Mouse (Mus musculus) ZHBTc4 (cell line): ENCODE results near the gene Nrtn.

Experiments used
- DNase-seq: peaks from one replicate; pipeline ENCODE4 v3.0.0-alpha.2; 2011; ENCODE audit warnings: low read depth, low spot score

Gene Nrtn

DNA sequence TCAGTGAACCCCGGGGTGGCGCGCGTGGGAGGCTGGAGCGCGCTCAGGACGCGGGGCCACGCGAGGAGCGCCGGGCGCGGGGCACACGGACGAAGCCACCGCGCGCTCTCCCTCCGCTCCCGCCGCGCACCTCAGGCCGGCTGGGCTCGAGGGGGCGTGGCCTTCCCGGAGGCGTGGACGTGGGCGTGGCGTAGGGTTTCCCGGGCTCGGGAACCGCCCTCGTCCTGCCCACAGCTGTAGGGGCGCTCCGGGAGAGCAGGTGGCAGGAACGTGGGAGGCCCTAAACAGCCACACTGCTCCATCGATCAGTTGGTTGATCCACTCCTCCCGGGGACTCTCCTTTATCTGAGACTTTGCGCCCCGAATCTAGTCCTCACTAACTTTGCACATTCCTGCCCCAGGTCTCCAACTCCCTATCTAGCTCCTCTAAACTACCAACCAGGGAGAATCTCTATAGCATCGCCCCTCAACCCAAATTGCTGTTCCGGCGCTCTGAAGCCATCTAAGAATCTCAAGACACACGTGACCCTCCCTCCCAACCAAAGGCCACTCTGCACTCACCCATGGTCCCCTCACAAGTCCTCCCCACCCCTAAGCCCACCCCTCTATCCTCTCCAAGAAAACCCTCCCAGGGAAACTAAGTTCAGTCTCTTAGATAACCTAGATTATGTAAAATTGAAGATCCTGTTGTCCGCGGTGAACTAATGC, at the start of gene Nrtn:
Gene Nrtn (minus strand): TSS at position 115 of the 708 bp plus-strand sequence.
- DNase-seq = peak; percentile 92

- no peak for DNase-seq
Measured at GRCm38 (mm10) chr17:56805784-56806183, 48.5 kb upstream of the Nrtn start.

DNA sequence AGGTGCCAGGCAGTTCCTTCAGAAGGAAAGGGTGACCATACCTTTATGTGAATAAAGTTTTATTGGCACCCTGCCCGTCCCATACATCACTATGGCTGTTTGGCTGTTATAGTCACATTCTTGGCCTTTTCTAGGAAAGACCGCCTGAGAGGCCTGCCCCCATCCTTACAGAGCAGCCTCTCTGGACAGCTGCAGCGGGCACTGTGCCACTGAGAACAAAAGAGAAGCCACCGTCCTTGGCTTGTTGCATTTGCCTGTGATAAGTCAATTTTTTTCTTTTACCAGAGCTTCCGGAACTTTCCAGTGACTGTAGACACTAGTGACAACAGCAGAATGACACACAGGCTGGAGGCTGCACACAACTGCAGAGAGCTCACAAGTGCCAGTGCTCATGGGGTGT, 47.6 kb upstream of the Nrtn start:
- DNase-seq = no peak

- DNase-seq = no peak
Measured at GRCm38 (mm10) chr17:56802065-56802464, 44.7 kb upstream of the Nrtn start.

GRCm38 (mm10) chr17:56799276-56799675, 41.9 kb upstream of the Nrtn start:
- peak; percentile 62 for DNase-seq

- DNase-seq = no peak
Measured at GRCm38 (mm10) chr17:56793614-56794319, 36.4 kb upstream of the Nrtn start.

GRCm38 (mm10) chr17:56792588-56792987, 35.3 kb upstream of the Nrtn start:
- DNase-seq = no peak

DNA sequence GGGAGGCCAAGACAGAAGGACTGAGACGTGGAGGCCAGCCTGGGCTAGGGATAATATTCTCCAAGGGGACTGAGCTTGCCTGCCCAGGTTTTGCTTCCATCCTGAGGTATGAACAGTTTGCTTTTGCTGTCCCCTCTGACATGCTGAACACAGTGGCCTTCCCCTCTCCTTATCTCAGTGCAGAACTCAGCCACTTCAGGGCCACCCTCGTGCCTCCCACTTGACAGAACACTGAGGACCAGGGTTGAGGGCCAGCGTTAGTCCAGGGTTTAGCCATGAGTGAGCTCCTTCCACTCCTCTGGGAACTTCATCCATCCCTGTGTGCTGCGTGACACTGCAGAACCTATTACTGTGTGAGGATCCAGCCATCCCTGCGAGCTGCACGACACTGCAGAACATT, 32.0 kb upstream of the Nrtn start:
- DNase-seq = no peak

DNA sequence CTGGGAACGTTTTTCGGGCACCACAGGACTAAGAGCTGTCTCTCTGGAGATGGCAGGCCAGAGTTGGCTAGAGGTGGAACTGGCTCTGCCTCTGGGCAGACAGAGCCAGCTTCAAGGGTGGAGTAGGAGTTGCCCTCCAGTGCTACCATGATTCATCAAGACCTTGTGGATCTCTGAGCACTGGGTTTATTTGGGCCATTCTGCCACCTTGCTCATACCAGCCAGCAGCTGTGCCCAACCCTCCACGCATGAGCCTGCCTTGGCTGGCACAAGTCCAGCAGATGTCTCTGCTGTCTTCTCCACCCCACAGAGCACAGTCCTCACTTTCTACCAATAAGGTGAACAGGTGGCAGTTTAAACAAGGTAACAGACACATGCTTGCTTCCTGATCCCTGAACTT, 31.6 kb upstream of the Nrtn start:
- no peak for DNase-seq

- no peak for DNase-seq
Measured at GRCm38 (mm10) chr17:56780291-56780978, 23.1 kb upstream of the Nrtn start.

- DNase-seq = no peak
Measured at GRCm38 (mm10) chr17:56778779-56779362, 21.5 kb upstream of the Nrtn start.

DNA sequence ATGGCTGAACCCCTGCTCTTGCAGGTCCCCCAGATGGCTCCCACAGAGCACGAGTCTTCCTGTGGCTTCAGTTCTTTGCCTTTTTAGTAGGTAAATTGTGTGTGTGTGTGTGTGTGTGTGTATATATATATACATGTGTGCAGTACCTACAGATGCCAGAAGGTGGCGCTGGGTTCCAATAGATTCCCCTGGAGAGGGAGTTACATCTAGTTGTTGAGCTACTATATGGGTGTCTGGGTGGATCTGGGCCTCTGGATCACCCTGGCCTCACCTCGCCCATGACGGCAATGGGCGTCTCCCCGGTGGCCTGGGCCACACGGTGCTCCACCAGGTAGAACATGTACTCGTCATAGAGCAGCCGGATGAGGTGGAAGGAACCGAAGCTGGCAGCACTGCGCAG, 20.2 kb upstream of the Nrtn start:
- DNase-seq = peak; percentile 78

DNA sequence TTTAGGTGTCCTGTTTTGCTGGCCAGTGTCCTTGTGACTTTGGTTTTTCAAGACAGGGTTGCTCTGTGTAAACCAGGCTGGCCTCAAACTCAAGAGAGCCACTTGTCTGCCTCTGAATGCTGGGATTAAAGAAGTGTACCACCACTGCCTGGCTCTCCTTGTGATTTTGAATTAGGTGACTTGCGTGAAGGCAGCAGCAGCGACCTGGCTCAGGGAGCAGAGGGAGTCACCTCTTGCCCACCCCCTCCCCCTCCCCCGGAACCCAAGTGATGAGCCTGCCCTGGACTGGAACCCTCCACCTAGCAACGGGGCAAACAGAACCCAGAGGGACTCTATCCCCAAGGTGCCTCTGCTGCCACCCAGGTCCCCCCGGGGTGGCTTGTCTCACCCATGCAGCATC, 12.6 kb upstream of the Nrtn start, which contains the start of gene Prr22:
Gene Prr22 (plus strand): TSS at position 301 of the 400 bp plus-strand sequence.
- no peak for DNase-seq

DNA sequence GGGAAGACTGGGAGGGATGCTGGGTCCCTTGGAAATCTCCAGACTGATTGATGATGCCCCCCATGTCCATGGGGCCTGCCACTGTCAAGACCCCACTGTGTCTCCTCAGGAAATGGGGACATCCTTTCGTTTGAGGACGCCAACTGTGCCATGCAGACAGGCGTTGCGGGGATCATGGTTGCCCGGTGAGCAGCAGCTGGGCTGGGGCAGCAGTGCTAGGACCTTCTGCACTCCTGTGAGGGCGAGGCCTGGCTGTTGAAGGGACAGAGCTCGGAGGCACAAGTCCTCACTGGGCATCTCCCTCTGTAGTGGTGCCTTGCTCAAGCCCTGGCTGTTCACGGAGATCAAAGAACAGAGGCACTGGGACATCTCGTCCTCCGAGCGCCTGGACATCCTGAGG, 11.6 kb upstream of the Nrtn start:
- no peak for DNase-seq

DNA sequence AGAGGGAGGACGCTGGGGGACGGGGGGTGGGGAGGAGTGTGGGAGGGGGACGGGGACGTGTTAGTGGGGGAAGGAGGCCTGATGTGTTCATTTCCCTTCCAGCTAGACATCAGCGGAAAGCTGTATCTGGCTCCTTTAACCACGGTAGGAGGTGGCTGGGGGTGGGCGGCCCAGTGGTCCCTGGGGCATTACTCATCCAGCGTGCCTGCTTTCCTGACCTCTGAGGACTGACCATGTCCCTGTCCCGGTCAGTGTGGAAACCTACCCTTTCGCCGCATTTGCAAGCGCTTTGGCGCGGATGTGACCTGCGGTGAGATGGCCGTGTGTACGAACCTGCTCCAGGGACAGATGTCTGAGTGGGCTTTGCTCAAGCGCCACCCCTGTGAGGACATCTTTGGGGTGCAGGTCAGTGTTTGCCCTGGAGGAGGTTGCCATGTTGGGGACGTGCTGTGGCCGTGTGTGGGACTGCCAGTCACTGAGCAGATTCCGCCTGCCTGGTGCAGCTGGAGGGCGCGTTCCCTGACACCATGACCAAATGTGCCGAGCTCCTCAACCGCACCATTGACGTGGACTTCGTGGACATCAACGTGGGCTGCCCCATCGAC, 10.3 kb upstream of the Nrtn start:
- no peak for DNase-seq

DNA sequence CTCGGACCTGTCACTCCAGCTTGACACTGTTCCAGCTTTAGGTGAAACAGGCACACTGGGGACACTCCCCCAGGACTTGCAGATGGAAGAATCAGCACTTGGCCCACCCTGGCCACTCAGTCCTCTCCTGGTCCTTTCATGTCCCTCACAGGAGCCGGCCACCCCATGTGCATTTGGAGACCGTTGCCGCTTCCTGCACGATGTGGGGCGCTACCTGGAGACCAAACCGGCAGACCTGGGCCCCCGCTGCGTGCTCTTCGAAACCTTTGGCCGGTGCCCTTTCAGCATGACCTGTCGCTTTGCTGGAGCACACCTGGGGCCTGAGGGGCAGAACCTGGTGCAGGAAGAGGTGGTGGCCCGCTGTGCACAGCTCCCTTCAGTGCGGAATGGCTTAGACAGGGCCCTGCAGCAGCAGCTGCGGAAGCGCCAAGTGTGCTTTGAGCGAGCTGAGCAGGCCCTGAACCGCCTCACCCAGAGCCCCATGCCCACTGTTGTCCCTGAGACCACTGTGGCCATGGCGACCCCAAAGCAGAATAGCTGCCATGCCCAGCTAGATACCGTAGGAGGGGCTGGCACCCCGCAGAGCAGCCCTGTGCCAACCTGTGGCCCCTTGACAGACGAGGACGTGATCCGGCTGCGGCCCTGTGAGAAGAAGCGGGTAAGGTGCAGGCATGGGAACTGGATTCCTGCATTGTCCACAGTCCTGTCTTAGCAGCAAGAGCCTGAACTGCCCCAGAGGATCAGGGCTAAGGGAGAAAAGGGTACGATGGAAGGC, 9.5 kb upstream of the Nrtn start:
- no peak for DNase-seq

- DNase-seq = no peak
Measured at GRCm38 (mm10) chr17:56765431-56765830, 8.1 kb upstream of the Nrtn start.

GRCm38 (mm10) chr17:56764474-56765354, 7.4 kb upstream of the Nrtn start, which contains the start of gene Dus3l:
TSS of gene Dus3l (plus strand) at chr17:56764757.
- peak; percentile 94 for DNase-seq

DNA sequence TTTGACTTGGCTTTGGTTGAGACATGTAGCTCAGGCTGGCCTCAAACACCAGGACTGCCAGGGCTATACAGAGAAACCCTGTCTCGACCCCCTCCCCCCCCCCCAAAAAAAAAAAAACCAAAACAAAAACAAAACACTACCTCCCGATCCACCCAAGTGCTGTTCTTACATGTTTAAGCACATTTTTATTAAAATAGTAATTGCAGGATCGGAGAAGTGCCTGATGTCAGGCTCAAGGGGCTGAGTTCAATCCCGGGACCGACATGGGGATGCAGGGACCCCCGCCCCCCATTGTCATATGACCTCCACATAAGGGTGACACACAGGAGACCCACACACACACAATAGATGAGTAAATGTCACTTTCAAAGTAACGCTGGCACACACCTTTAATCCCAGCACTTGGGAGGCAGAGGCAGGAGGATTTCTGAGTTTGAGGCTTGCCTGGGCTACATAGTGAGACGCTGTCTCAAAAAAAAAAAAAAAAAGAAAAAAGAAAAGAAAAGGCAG, 6.5 kb upstream of the Nrtn start:
- DNase-seq = no peak
